Comparison of ENCODE assay signal across 8 mouse cellular contexts in the genomic region with DNA sequence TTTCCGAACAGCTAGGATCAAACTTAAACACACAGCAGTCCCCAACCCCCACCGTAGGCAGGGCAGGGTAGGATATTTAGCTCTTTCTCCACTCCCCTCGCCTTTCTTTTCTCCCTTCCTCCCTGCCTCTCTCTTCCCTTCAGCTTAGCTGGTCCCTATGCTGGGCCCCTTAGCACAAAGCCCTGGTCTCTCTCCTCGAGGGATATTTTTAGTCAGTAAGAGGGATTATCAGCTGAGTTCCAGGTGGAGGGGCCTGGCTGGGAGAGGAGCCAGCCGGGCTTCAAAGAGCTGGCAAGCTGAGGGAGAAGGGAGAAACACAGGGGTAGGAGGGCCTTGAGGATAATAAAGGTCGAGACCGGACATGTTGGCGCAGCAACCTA. TPM values are rescaled to one million over a fixed set of nuclear protein-coding genes. Genes with fewer than 3 reads are reported as not detected.
DNase-seq lines count a peak whose midpoint lies in the region; ATAC-seq and TF ChIP-seq lines count a peak whose summit lies in the region.

No protein-coding gene starts in this region.

- no peaks in the 10 kb centered on the region for H3K9me3 ChIP-seq in forebrain, embryonic 10.5 days
- no peaks in the 10 kb centered on the region for H3K9me3 ChIP-seq in forebrain, postnatal 0 days (ENCODE audit: low read length)
- no peaks in the 10 kb centered on the region for H3K9me3 ChIP-seq in heart, embryonic 15.5 days (replicated peaks)
- H3K9me3 ChIP-seq in midbrain, embryonic 12.5 days: no peaks in the 10 kb centered on the region

- H3K9ac ChIP-seq in forebrain, postnatal 0 days: no peak overlapping the region
- H3K9ac ChIP-seq in heart, embryonic 15.5 days: no peak overlapping the region
- no peak overlapping the region for H3K9ac ChIP-seq in midbrain, embryonic 12.5 days (replicated peaks)

- no peaks in the 10 kb centered on the region for H3K27me3 ChIP-seq in forebrain, embryonic 10.5 days (ENCODE audit: poor library complexity, severe bottlenecking)
- no peaks in the 10 kb centered on the region for H3K27me3 ChIP-seq in forebrain, postnatal 0 days (ENCODE audit: insufficient read depth, low read length)
- no peaks in the 10 kb centered on the region for H3K27me3 ChIP-seq in heart, embryonic 15.5 days
- no peaks in the 10 kb centered on the region; the same call in 1 of the 2 replicates for H3K27me3 ChIP-seq in midbrain, embryonic 12.5 days

- DNase-seq in forebrain, embryonic 10.5 days (ENCODE audit: extremely low spot score, low spot score): peak; percentile 56
- DNase-seq in forebrain, postnatal 0 days: no peak
- DNase-seq in brain, embryonic 14.5 days (ENCODE audit: low read depth): peak; percentile 87
- DNase-seq in spleen, adult 12 weeks (ENCODE audit: low spot score): no peak
- no peak for DNase-seq in right cerebral cortex, adult 2 months (ENCODE audit: low spot score in 2 of 2)
- DNase-seq in c-Kit-positive CD71-positive TER-119-positive erythroid progenitor cells, embryonic 14.5 days (ENCODE audit: low spot score): no peak

- no peak; the same call in 1 of the 2 replicates for ATAC-seq in forebrain, postnatal 0 days
- peak; percentile 90 for ATAC-seq in heart, embryonic 15.5 days (replicated peaks; ENCODE audit: insufficient number of reproducible peaks, insufficient read depth, low FRiP score, low read depth)
- ATAC-seq in midbrain, embryonic 12.5 days (ENCODE audit: low FRiP score, low read depth): peak; percentile 78

- H3K36me3 ChIP-seq in forebrain, embryonic 10.5 days (replicated peaks): peaks cover 5% of the 10 kb centered on the region
- peaks cover 10% of the 10 kb centered on the region for H3K36me3 ChIP-seq in forebrain, postnatal 0 days (ENCODE audit: insufficient read depth)
- H3K36me3 ChIP-seq in heart, embryonic 15.5 days: peaks cover 8% of the 10 kb centered on the region; the same call in 1 of the 2 replicates
- 0 out of 2 replicates have a peak, but pooled peaks cover 4% of the 10 kb centered on the region for H3K36me3 ChIP-seq in midbrain, embryonic 12.5 days

- no peak overlapping the region for H3K4me2 ChIP-seq in forebrain, postnatal 0 days (ENCODE audit: low read depth)
- peak overlapping the region; percentile 48 for H3K4me2 ChIP-seq in heart, embryonic 15.5 days
- no peak overlapping the region; the same call in 1 of the 2 replicates for H3K4me2 ChIP-seq in midbrain, embryonic 12.5 days (replicated peaks)

- H3K4me3 ChIP-seq in forebrain, embryonic 10.5 days: peak overlapping the region; percentile 1; the same call in 1 of the 2 replicates
- no peak overlapping the region for H3K4me3 ChIP-seq in forebrain, postnatal 0 days (ENCODE audit: low read depth, low read length)
- H3K4me3 ChIP-seq in heart, embryonic 15.5 days: no peak overlapping the region
- H3K4me3 ChIP-seq in midbrain, embryonic 12.5 days: no peak overlapping the region

- WGBS in forebrain, embryonic 10.5 days: 18% methylated on average over 8 of the region's 8 CpGs
- WGBS in forebrain, postnatal 0 days: 12% methylated on average over 8 of the region's 8 CpGs
- WGBS in heart, embryonic 15.5 days: 7% methylated on average over 8 of the region's 8 CpGs
- 7% methylated on average over 8 of the region's 8 CpGs for WGBS in midbrain, embryonic 12.5 days

- H3K27ac ChIP-seq in forebrain, embryonic 10.5 days: peak overlapping the region; percentile 79
- no peak overlapping the region for H3K27ac ChIP-seq in forebrain, postnatal 0 days (ENCODE audit: low read depth, low read length)
- peak overlapping the region; percentile 95 for H3K27ac ChIP-seq in heart, embryonic 15.5 days
- peak overlapping the region; percentile 63 for H3K27ac ChIP-seq in midbrain, embryonic 12.5 days (replicated peaks)

- no peak for TF ChIP-seq CTCF in forebrain, postnatal 0 days (IDR thresholded peaks at IDR 0.05; ENCODE audit: low read depth)
- TF ChIP-seq CTCF in brain, embryonic 14.5 days (IDR thresholded peaks at IDR 0.05; ENCODE audit: borderline replicate concordance, extremely low read depth, insufficient read depth, insufficient read length): no peak

- H3K4me1 ChIP-seq in forebrain, embryonic 10.5 days: peaks cover 27% of the 10 kb centered on the region
- H3K4me1 ChIP-seq in forebrain, postnatal 0 days (ENCODE audit: insufficient read depth): 0 out of 2 replicates have a peak, but pooled peaks cover 8% of the 10 kb centered on the region
- H3K4me1 ChIP-seq in heart, embryonic 15.5 days (replicated peaks): peaks cover 68% of the 10 kb centered on the region
- H3K4me1 ChIP-seq in midbrain, embryonic 12.5 days: peaks cover 21% of the 10 kb centered on the region

- no peak for TF ChIP-seq POLR2A in brain, embryonic 14.5 days (IDR thresholded peaks at IDR 0.05; ENCODE audit: borderline replicate concordance, extremely low read depth, insufficient read depth, insufficient read length, poor library complexity, severe bottlenecking)

RNA-seq across cellular contexts. Expression of a gene that starts 19.3 kb away (rescaled TPM):
- polyA plus RNA-seq in forebrain, embryonic 10.5 days (2016; fragmentation: Nextera tagmentation; extraction: Ambion mirVana): 11.5 and 13.8 TPM in 2 replicates
- total RNA-seq in forebrain, postnatal 0 days (2014; rRNA removed): 36.2 and 67.8 TPM in 2 replicates
- 27.9 and 50.5 TPM in 2 replicates for polyA plus RNA-seq in forebrain, postnatal 0 days (2015; fragmentation: Nextera tagmentation; extraction: Ambion mirVana)
- polyA plus RNA-seq in brain, embryonic 14.5 days (2012; rRNA removed): 51.8 and 63.7 TPM in 2 replicates
- 37.1 and 41.8 TPM in 2 replicates for polyA plus RNA-seq in heart, embryonic 15.5 days (2015; fragmentation: Nextera tagmentation; extraction: Ambion mirVana)
- 20.2 and 21.2 TPM in 2 replicates for polyA plus RNA-seq in midbrain, embryonic 12.5 days (2016; fragmentation: Nextera tagmentation; extraction: Ambion mirVana)

Comparison
In these comparisons a context has a peak if more than half of its experiments do, and no peak if none do; other contexts are left out.
1. DNase-seq: peak in forebrain, embryonic 10.5 days (single experiment) and brain, embryonic 14.5 days (single experiment); none in forebrain, postnatal 0 days (single experiment), spleen, adult 12 weeks (single experiment), right cerebral cortex, adult 2 months (0 of 2) and c-Kit-positive CD71-positive TER-119-positive erythroid progenitor cells, embryonic 14.5 days (single experiment).